ENCODE assay signal across 13 mouse cellular contexts in genomic region chr17:84552230-84552629, GRCm38 (mm10). TPM values are rescaled to one million over a fixed set of nuclear protein-coding genes. Genes with fewer than 3 reads are reported as not detected.
DNase-seq lines count a peak whose midpoint lies in the region; ATAC-seq lines count a peak whose summit lies in the region.
"Had no signal": no experiment of that assay in that cellular context is flagged by ENCODE, and none has a peak within 500 bp of the region (broad histone marks: within the 10 kb centered on the region; RNA-seq: fewer than 3 reads in every experiment).

No protein-coding gene starts in this region.

- peak; percentile 65 for DNase-seq in embryo, embryonic 11 days
- peak; percentile 39 for DNase-seq in retina, adult 2 months (ENCODE audit: low read depth, low spot score)
- no peak for DNase-seq in heart, adult 18-20 months
- DNase-seq: adrenal gland, adult 2 months; gastrocnemius, adult 2 months; kidney, postnatal 14 days; lung, embryonic 14.5 days had no signal

- H3K36me3 ChIP-seq in hindbrain, embryonic 13.5 days = no peaks in the 10 kb centered on the region
- no peaks in the 10 kb centered on the region for H3K36me3 ChIP-seq in midbrain, embryonic 12.5 days
- no peaks in the 10 kb centered on the region for H3K36me3 ChIP-seq in kidney, embryonic 16.5 days (ENCODE audit: insufficient read depth, low read length)

- H3K9me3 ChIP-seq in hindbrain, embryonic 13.5 days = no peaks in the 10 kb centered on the region
- H3K9me3 ChIP-seq in midbrain, embryonic 12.5 days = no peaks in the 10 kb centered on the region
- H3K9me3 ChIP-seq in kidney, embryonic 16.5 days (ENCODE audit: low read length) = no peaks in the 10 kb centered on the region

- H3K4me1 ChIP-seq in hindbrain, embryonic 13.5 days (replicated peaks) = peaks cover 25% of the 10 kb centered on the region
- H3K4me1 ChIP-seq in midbrain, embryonic 12.5 days = peaks cover 22% of the 10 kb centered on the region
- no peaks in the 10 kb centered on the region for H3K4me1 ChIP-seq in kidney, embryonic 16.5 days (ENCODE audit: insufficient read depth, low read length)

- H3K27me3 ChIP-seq in hindbrain, embryonic 13.5 days = no peaks in the 10 kb centered on the region
- H3K27me3 ChIP-seq in midbrain, embryonic 12.5 days = peaks cover 4% of the 10 kb centered on the region
- H3K27me3 ChIP-seq in kidney, embryonic 16.5 days (ENCODE audit: insufficient read depth, low read length) = no peaks in the 10 kb centered on the region

- no peak overlapping the region for H3K4me2 ChIP-seq in hindbrain, embryonic 13.5 days
- no peak overlapping the region for H3K4me2 ChIP-seq in midbrain, embryonic 12.5 days (replicated peaks)
- no peak overlapping the region for H3K4me2 ChIP-seq in kidney, embryonic 16.5 days (replicated peaks; ENCODE audit: low read depth, low read length)
- H3K4me2 ChIP-seq: lung, embryonic 14.5 days had no signal

- 29% methylated on average over 5 of the region's 5 CpGs for WGBS in hindbrain, embryonic 13.5 days
- WGBS in midbrain, embryonic 12.5 days = 20% methylated on average over 5 of the region's 5 CpGs
- WGBS in kidney, embryonic 16.5 days = 67% methylated on average over 5 of the region's 5 CpGs

- no peak overlapping the region for H3K9ac ChIP-seq in hindbrain, embryonic 13.5 days
- no peak overlapping the region for H3K9ac ChIP-seq in midbrain, embryonic 12.5 days (replicated peaks)
- H3K9ac ChIP-seq in kidney, embryonic 16.5 days (replicated peaks; ENCODE audit: low read length) = no peak overlapping the region
- H3K9ac ChIP-seq: lung, embryonic 14.5 days had no signal

- no peak overlapping the region for H3K4me3 ChIP-seq in hindbrain, embryonic 13.5 days
- H3K4me3 ChIP-seq in midbrain, embryonic 12.5 days = no peak overlapping the region
- H3K4me3 ChIP-seq in kidney, embryonic 16.5 days (ENCODE audit: low read length) = no peak overlapping the region
- H3K4me3 ChIP-seq: gastrocnemius, adult 2 months had no signal

- H3K27ac ChIP-seq in hindbrain, embryonic 13.5 days = peak overlapping the region; percentile 87
- peak overlapping the region; percentile 81 for H3K27ac ChIP-seq in midbrain, embryonic 12.5 days (replicated peaks)
- no peak overlapping the region for H3K27ac ChIP-seq in kidney, embryonic 16.5 days (ENCODE audit: low read length)
- H3K27ac ChIP-seq: gastrocnemius, adult 2 months; stomach, postnatal 0 days had no signal

- 0 out of 2 replicates have a peak, but pooled peaks have one; percentile 5 for ATAC-seq in hindbrain, embryonic 13.5 days (ENCODE audit: low FRiP score)
- ATAC-seq in midbrain, embryonic 12.5 days (ENCODE audit: low FRiP score, low read depth) = peak; percentile 29
- ATAC-seq in cerebellum, adult (ENCODE audit: insufficient number of reproducible peaks, low FRiP score, low TSS enrichment) = no peak
- no peak for ATAC-seq in kidney, embryonic 16.5 days (ENCODE audit: low FRiP score, low TSS enrichment)

RNA-seq across cellular contexts. Expression of gene Plekhh2, which starts 40.5 kb away (rescaled TPM):
- 1.9 and 2.1 TPM in 2 replicates for polyA plus RNA-seq in hindbrain, embryonic 13.5 days (2015; fragmentation: Nextera tagmentation; extraction: Ambion mirVana)
- polyA plus RNA-seq in midbrain, embryonic 12.5 days (2016; fragmentation: Nextera tagmentation; extraction: Ambion mirVana) = 2.8 and 3.2 TPM in 2 replicates
- total RNA-seq in heart, adult 18-20 months (2021) = 1 to 10 TPM; 1.5 to 1.7 TPM
- 10.5 and 12.2 TPM in 2 replicates for polyA plus RNA-seq in kidney, embryonic 16.5 days (2015; fragmentation: Nextera tagmentation; extraction: Ambion mirVana)
- total RNA-seq: hematopoietic stem cell, adult 5-6 weeks had no signal

Comparison
In these comparisons a context has a peak if more than half of its experiments do, and no peak if none do; other contexts are left out.
1. DNase-seq: peak in embryo, embryonic 11 days (single experiment) and retina, adult 2 months (single experiment); none in heart, adult 18-20 months (0 of 2).
2. ATAC-seq: peak in hindbrain, embryonic 13.5 days (single experiment) and midbrain, embryonic 12.5 days (single experiment); none in cerebellum, adult (single experiment) and kidney, embryonic 16.5 days (single experiment).